Mouse (Mus musculus) right cerebral cortex, postnatal 14 days (tissue): ENCODE measurements around the gene Ric8b.

ENCODE experiments used
- DNase-seq: peaks from one replicate; pipeline ENCODE4 v3.0.0; 2022

Gene Ric8b

GRCm38 (mm10) chr10:84966542-84966941 is 49.1 kb downstream of the Ric8b start:
- no peak for DNase-seq

GRCm38 (mm10) chr10:84967645-84968044 is 50.2 kb downstream of the Ric8b start:
- no peak for DNase-seq

- DNase-seq = no peak
These were observed 51.7 kb downstream of the Ric8b start for GRCm38 (mm10) chr10:84968852-84969704.

- DNase-seq = no peak
These were observed 57.8 kb downstream of the Ric8b start for GRCm38 (mm10) chr10:84975264-84975663.

GRCm38 (mm10) chr10:84976588-84977351 is 59.4 kb downstream of the Ric8b start:
- DNase-seq = no peak

GRCm38 (mm10) chr10:84980291-84980690 is 62.9 kb downstream of the Ric8b start:
- DNase-seq = no peak

- DNase-seq = no peak
These were observed 64.0 kb downstream of the Ric8b start for GRCm38 (mm10) chr10:84981441-84981840.

- DNase-seq = no peak
These were observed 65.3 kb downstream of the Ric8b start for GRCm38 (mm10) chr10:84982675-84983074.

GRCm38 (mm10) chr10:84985956-84986355 is 68.5 kb downstream of the Ric8b start:
- DNase-seq = peak; percentile 78

- DNase-seq = no peak
These were observed 70.2 kb downstream of the Ric8b start for GRCm38 (mm10) chr10:84987666-84988065.

- no peak for DNase-seq
These were observed 71.2 kb downstream of the Ric8b start for GRCm38 (mm10) chr10:84988650-84989049.

GRCm38 (mm10) chr10:84994346-84994745 is 76.9 kb downstream of the Ric8b start:
- no peak for DNase-seq

GRCm38 (mm10) chr10:84994971-84995370 is 77.6 kb downstream of the Ric8b start:
- DNase-seq = no peak

GRCm38 (mm10) chr10:84996366-84996765 is 79.0 kb downstream of the Ric8b start:
- no peak for DNase-seq

GRCm38 (mm10) chr10:84997571-84998224 is 80.3 kb downstream of the Ric8b start:
- no peak for DNase-seq

- DNase-seq = no peak
These were observed 80.8 kb downstream of the Ric8b start for GRCm38 (mm10) chr10:84998225-84998579.

- DNase-seq = no peak
These were observed 84.5 kb downstream of the Ric8b start for GRCm38 (mm10) chr10:85001920-85002319.

GRCm38 (mm10) chr10:85003190-85004026 is 86.0 kb downstream of the Ric8b start:
- DNase-seq = no peak

GRCm38 (mm10) chr10:85006573-85007310 is 89.3 kb downstream of the Ric8b start:
- no peak for DNase-seq

GRCm38 (mm10) chr10:85007861-85008840 is 90.7 kb downstream of the Ric8b start:
- DNase-seq = no peak

- DNase-seq = no peak
These were observed 93.7 kb downstream of the Ric8b start for GRCm38 (mm10) chr10:85011066-85011465.
